Mouse (Mus musculus) CD4-positive, CD25-positive, alpha-beta regulatory T cell, adult 2 months (primary cell): ENCODE results near the gene Hoxb9.
A peak's percentile ranks its signal among the peaks of the same experiment; 100 is the strongest.

Experiments used
- DNase-seq: peaks from one replicate; pipeline ENCODE4 v3.0.0-alpha.2; 2012; ENCODE audit warnings: low read depth, low spot score

The Hoxb9 gene

GRCm38 (mm10) chr11:96313806-96314428 is 42.7 kb downstream of the Hoxb9 start:
- no peak for DNase-seq

- peak; percentile 49 for DNase-seq
Measured at GRCm38 (mm10) chr11:96314671-96315343, 43.5 kb downstream of the Hoxb9 start.

DNA sequence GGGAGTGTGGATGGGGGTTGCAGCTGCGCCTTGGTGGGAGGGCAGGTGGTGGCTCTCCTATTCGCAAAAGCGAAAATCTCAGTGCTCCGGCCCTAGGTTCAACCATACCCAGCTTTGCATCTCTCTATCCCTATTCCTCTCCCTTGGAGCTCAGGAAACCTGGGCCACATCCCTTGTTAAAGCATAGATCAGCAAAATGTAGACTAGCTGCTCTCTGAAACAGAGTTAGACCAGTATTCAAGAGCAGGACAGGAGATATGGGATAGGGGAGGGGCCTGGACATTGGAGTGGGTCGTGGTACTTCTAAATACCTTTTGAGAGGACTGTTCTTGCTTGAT is 44.1 kb downstream of the Hoxb9 start:
- no peak for DNase-seq

- DNase-seq = no peak
Measured at GRCm38 (mm10) chr11:96316696-96317607, 45.7 kb downstream of the Hoxb9 start.

DNA sequence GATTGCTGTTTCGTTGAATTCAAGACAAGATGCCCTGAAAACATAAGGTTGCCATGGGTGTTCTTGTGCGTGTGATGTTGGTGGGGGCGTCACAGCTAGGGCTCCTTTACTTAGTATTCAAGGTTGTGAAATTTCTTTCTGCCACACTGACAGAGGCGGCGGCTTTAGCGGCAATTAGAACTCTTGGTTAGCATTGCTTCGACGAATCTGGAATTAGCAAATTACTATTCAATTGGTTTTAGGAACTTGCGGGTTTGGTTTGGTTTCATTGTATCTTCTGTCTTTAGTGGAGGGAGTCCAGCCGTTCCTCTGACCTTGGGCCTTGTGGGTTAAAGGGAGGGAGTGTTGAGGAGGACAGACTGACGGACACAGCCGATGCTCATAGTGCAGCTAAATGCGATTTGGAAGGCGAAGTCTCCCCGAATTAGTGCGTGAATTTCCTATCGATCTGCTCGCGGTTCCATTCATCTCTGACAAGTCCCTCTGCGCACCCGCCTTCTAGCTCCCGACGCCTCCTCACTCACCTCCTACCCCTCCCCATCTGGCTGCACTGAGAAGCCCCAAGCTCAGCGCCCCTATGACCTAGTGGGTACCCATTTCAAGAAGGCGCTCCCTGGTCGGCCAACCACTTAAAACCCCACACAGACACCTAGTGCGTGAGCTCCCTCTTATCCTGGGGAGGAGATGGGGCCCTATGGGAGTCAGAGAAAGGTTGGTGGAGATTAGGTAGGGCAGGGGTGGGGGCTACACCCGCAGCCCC is 46.5 kb downstream of the Hoxb9 start, which contains the start of gene Hoxb4:
TSS of gene Hoxb4 (plus strand) at position 660 of the 760 bp plus-strand sequence.
- DNase-seq = peak; percentile 31

GRCm38 (mm10) chr11:96318368-96319070 is 47.3 kb downstream of the Hoxb9 start:
- peak; percentile 76 for DNase-seq

DNA sequence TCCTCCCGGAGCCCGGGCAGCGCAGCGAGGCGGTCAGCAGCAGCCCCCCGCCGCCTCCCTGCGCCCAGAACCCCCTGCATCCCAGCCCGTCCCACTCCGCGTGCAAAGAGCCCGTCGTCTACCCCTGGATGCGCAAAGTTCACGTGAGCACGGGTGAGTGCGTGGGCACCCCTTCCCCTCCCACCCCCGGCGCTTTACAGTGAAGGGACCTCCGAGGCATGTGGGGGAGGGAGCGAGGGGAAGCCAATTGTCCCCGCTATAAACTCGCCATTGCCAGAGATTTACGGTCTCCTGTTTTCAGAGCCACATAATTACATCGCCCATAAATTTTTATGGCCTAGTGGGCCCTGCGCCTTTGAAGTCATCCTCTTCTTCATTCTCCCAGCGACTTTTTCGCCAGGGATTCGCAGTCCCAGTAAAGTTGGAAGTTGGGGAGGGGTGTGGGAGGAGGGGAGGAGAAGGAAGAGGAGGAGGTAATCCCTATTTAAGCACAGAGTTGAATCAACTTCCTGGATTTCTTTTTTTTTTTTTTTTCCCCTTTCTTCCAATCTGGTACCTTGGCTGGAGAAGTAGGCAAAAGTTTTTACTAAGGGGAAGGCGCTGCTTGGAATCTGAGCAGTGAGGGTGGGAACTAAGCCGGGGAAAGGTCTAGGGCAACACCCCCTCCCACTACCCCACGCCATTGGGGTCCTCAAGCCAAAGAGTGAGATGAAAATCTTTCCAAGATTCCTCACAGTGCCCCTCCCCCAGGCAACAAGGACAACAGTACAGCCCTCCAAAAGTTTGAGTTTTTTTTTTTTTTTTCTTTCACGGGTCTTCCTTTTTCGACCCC is 48.0 kb downstream of the Hoxb9 start:
- peak; percentile 42 for DNase-seq

GRCm38 (mm10) chr11:96319910-96320309 is 48.7 kb downstream of the Hoxb9 start:
- DNase-seq = no peak

- DNase-seq = no peak
Measured at GRCm38 (mm10) chr11:96320688-96321087, 49.4 kb downstream of the Hoxb9 start.

DNA sequence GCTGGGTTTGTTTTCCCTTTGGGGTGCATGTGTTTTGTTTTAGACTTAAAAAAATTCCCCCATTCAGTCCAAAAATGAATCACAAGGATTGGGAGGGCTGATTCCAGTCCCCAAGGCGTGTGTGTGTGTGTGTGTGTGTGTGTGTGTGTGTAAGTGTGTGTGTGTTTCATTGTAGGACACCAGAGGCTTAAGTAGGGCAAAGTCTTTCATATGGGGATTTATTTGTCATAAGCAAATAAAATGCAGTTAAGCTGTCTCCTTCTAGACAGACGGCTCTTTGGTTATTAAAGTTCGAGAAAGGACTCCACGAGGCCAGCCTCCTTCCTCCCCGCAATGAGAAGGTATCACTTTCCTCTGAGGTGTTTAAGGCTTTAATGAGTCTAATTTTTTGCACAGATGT is 50.6 kb downstream of the Hoxb9 start:
- DNase-seq = no peak

GRCm38 (mm10) chr11:96322738-96323137 is 51.5 kb downstream of the Hoxb9 start:
- no peak for DNase-seq

DNA sequence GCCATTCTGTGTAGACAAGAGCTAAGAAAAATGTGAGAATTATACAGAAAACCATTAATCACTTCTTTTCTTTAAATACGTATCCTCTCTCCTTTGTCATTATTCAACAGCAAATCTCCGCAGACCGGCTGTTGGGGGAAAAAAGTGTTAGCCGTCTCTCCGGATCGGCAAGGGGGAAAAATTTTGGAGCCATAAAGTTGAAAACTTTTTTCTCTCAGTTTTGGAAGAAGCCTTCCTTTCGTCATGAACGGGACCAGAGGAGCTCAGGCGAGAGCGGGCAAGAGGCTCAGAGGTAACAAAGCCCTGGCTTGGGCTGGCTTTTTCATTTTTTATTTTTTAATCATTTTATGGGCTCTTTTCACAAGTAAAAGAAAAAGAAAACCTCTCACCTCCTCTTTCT is 51.9 kb downstream of the Hoxb9 start, which contains the start of gene Hoxb3:
TSS of gene Hoxb3 (plus strand) at position 173 of the 400 bp plus-strand sequence.
- DNase-seq = no peak

- no peak for DNase-seq
Measured at GRCm38 (mm10) chr11:96324125-96324524, 52.9 kb downstream of the Hoxb9 start.

DNA sequence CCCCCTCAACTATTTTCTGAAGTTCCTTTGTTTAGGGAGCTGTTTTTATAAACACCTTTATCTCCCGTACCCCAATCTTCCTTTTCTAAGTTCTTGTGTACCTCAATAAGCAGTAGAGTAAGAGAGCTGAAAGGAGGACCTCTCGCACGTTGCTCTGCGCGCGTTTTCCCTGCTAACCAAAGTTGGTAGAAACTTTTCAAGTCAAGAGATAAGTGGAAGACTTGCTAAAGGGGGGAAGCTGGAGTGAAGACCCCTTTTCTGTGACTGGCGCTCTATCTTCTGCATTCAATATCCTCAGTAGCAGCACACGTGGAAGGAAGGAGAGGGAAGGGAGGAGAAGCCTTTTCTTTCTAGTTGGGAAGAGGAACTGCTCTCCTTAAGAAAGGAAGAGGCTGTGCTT is 53.7 kb downstream of the Hoxb9 start:
- no peak for DNase-seq

DNA sequence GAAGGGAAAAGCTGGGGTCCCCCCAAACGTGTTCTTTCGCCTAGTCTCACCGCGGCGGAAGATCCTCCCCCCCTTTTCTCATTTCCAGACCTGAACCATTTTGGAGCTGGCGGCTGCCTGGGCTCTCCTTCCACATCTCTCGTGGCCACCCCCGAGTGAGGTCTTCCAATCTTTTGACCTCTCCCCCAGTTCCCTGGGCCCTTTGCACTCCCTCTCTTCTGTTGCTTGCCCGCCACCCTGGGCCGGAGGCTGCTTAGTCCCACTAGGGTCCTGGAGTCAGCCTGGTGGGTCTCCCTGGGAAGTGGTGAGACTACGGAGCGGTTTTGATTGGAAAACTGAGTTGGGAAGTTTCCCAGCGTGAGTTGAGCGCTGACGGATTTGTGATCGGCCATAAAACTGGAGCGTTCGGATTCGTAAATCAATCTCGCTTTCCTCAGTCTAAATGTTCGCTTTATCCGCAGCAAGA is 54.5 kb downstream of the Hoxb9 start:
- no peak for DNase-seq
